Comparison of ENCODE assay signal across 23 mouse cellular contexts in genomic region chr7:29992698-29993097, GRCm38 (mm10). TPM values are rescaled to one million over a fixed set of nuclear protein-coding genes. Genes with fewer than 3 reads are reported as not detected.
DNase-seq lines count a peak whose midpoint lies in the region; ATAC-seq and TF ChIP-seq lines count a peak whose summit lies in the region.
"Had no signal": no experiment of that assay in that cellular context is flagged by ENCODE, and none has a peak within 500 bp of the region (broad histone marks: within the 10 kb centered on the region; RNA-seq: fewer than 3 reads in every experiment).

No protein-coding gene starts in this region.

- H3ac ChIP-seq in myocyte (ENCODE audit: control insufficient read depth, insufficient read length), result no peak overlapping the region

- DNase-seq in R1 (ENCODE audit: low read depth, low spot score) (peak; percentile 60), liver (no peak)
- DNase-seq in urinary bladder, adult 2 months (ENCODE audit: low spot score), result no peak
- DNase-seq: adrenal gland, adult 8-10 months; adrenal gland, postnatal 14 days; adrenal gland, postnatal 36 days; cerebellum, adult 11 months; cerebellum, adult 18-20 months; cerebellum, adult 8-10 months; cerebellum, adult 9-11 months; cerebellum, postnatal 14 days; cerebellum, postnatal 36 days; forebrain, postnatal 0 days had no signal

- no peak overlapping the region for H3K4me2 ChIP-seq in intestine, postnatal 0 days (replicated peaks; ENCODE audit: low read depth)
- no peak overlapping the region for H3K4me2 ChIP-seq in intestine, embryonic 16.5 days (ENCODE audit: low read depth, low read length)
- H3K4me2 ChIP-seq in myocyte (ENCODE audit: low read depth), result no peak overlapping the region
- H3K4me2 ChIP-seq: embryonic facial prominence, embryonic 12.5 days; forebrain, embryonic 13.5 days; forebrain, embryonic 15.5 days had no signal

- H3K27ac ChIP-seq in intestine, postnatal 0 days (ENCODE audit: low read depth, low read length), result peak overlapping the region; percentile 46; the same call in 1 of the 2 replicates
- H3K27ac ChIP-seq in intestine, embryonic 16.5 days (ENCODE audit: low read length), result no peak overlapping the region
- H3K27ac ChIP-seq: embryonic facial prominence, embryonic 10.5 days; embryonic facial prominence, embryonic 12.5 days; forebrain, embryonic 13.5 days; forebrain, embryonic 15.5 days had no signal

- no peaks in the 10 kb centered on the region for H3K9me3 ChIP-seq in intestine, postnatal 0 days (ENCODE audit: control insufficient read depth)
- H3K9me3 ChIP-seq in intestine, embryonic 16.5 days (ENCODE audit: control insufficient read depth, low read length), result no peaks in the 10 kb centered on the region
- H3K9me3 ChIP-seq: embryonic facial prominence, embryonic 12.5 days; forebrain, embryonic 13.5 days; forebrain, embryonic 15.5 days had no signal

- H3K36me3 ChIP-seq in intestine, postnatal 0 days (ENCODE audit: control insufficient read depth, insufficient read depth), result peaks cover 18% of the 10 kb centered on the region
- H3K36me3 ChIP-seq in intestine, embryonic 16.5 days (ENCODE audit: control insufficient read depth, insufficient read depth, low read length), result peaks cover 25% of the 10 kb centered on the region
- H3K36me3 ChIP-seq in myocyte (ENCODE audit: control insufficient read depth, insufficient read depth), result peaks cover 61% of the 10 kb centered on the region

- no peak for TF ChIP-seq CTCF in intestine, postnatal 0 days (IDR thresholded peaks at IDR 0.05; ENCODE audit: low read depth)

- WGBS in intestine, postnatal 0 days, result 86% methylated on average over 8 of the region's 8 CpGs
- 93% methylated on average over 8 of the region's 8 CpGs for WGBS in intestine, embryonic 16.5 days

- no peak for TF ChIP-seq POLR2A in myocyte (IDR thresholded peaks at IDR 0.05; ENCODE audit: insufficient read length, low read depth)

- H3K9ac ChIP-seq in intestine, postnatal 0 days (ENCODE audit: low read depth, low read length), result no peak overlapping the region
- H3K9ac ChIP-seq in intestine, embryonic 16.5 days (ENCODE audit: low read depth, low read length), result no peak overlapping the region
- H3K9ac ChIP-seq: embryonic facial prominence, embryonic 12.5 days; forebrain, embryonic 13.5 days; forebrain, embryonic 15.5 days; forebrain, postnatal 0 days had no signal

- H3K27me3 ChIP-seq in intestine, postnatal 0 days (replicated peaks; ENCODE audit: control insufficient read depth, insufficient read depth, low read length), result no peaks in the 10 kb centered on the region
- no peaks in the 10 kb centered on the region for H3K27me3 ChIP-seq in intestine, embryonic 16.5 days (replicated peaks; ENCODE audit: control insufficient read depth, insufficient read depth, low read length)
- H3K27me3 ChIP-seq in myocyte (ENCODE audit: control insufficient read depth, insufficient read depth, insufficient read length), result no peaks in the 10 kb centered on the region
- H3K27me3 ChIP-seq: embryonic facial prominence, embryonic 12.5 days; forebrain, embryonic 13.5 days; forebrain, embryonic 15.5 days; Patski had no signal

- H3K4me1 ChIP-seq in intestine, postnatal 0 days (replicated peaks; ENCODE audit: control insufficient read depth, insufficient read depth, low read length), result no peaks in the 10 kb centered on the region
- H3K4me1 ChIP-seq in intestine, embryonic 16.5 days (ENCODE audit: control insufficient read depth, insufficient read depth, low read length), result peaks cover 3% of the 10 kb centered on the region
- H3K4me1 ChIP-seq: embryonic facial prominence, embryonic 10.5 days; embryonic facial prominence, embryonic 12.5 days; forebrain, embryonic 13.5 days; forebrain, embryonic 15.5 days had no signal

- peaks cover 92% of the 10 kb centered on the region for H3K79me2 ChIP-seq in myocyte (ENCODE audit: control insufficient read depth, insufficient read depth)

- no peak for ATAC-seq in intestine, postnatal 0 days
- ATAC-seq in intestine, embryonic 16.5 days, result no peak
- ATAC-seq: activated CD4-positive, CD25-positive, alpha-beta regulatory T cell, adult 4 months; forebrain, embryonic 13.5 days; forebrain, embryonic 15.5 days; forebrain, postnatal 0 days; Patski had no signal

- H3K4me3 ChIP-seq in intestine, postnatal 0 days (ENCODE audit: low read depth, low read length), result no peak overlapping the region
- no peak overlapping the region for H3K4me3 ChIP-seq in intestine, embryonic 16.5 days (ENCODE audit: low read length)
- no peak overlapping the region for H3K4me3 ChIP-seq in myocyte
- H3K4me3 ChIP-seq: embryonic facial prominence, embryonic 10.5 days; embryonic facial prominence, embryonic 12.5 days; forebrain, embryonic 13.5 days; forebrain, embryonic 15.5 days had no signal

TF ChIP-seq in myocyte, 11 proteins besides CTCF, POLR2A, EP300 and RAD21:
- peak; percentile 29 for TF ChIP-seq POLR2AphosphoS2 (IDR thresholded peaks at IDR 0.05; ENCODE audit: insufficient read length, low read depth)
- TF ChIP-seq E2F4 (IDR thresholded peaks at IDR 0.05; ENCODE audit: insufficient read depth), result no peak

RNA-seq across cellular contexts. Expression of gene Zfp568, which starts 8.9 kb away (rescaled TPM):
- 5.5 and 5.8 TPM in 2 replicates for polyA plus RNA-seq in intestine, postnatal 0 days (2015; fragmentation: Nextera tagmentation; extraction: Ambion mirVana)
- polyA plus RNA-seq in intestine, embryonic 16.5 days (2015; fragmentation: Nextera tagmentation; extraction: Ambion mirVana), result 9.1 and 11.6 TPM in 2 replicates
- 27.4 TPM for polyA plus RNA-seq in myocyte (2012; fragmentation: generic; extraction: Trizol)
- polyA plus RNA-seq in urinary bladder, adult 2 months (2012; rRNA removed), result 8.7 and 9.0 TPM in 2 replicates

RNA-seq across cellular contexts. Expression of gene Zfp74, which starts 38.8 kb away (rescaled TPM):
- 2.6 and 2.8 TPM in 2 replicates for polyA plus RNA-seq in intestine, postnatal 0 days (2015; fragmentation: Nextera tagmentation; extraction: Ambion mirVana)
- 5.4 and 6.4 TPM in 2 replicates for polyA plus RNA-seq in intestine, embryonic 16.5 days (2015; fragmentation: Nextera tagmentation; extraction: Ambion mirVana)
- 1.5 TPM for polyA plus RNA-seq in myocyte (2012; fragmentation: generic; extraction: Trizol)
- polyA plus RNA-seq in urinary bladder, adult 2 months (2012; rRNA removed), result 7.7 TPM in 2 replicates

RNA-seq across cellular contexts. Expression of gene Zfp14, which starts 58.5 kb away (rescaled TPM):
- 0.93 and 1.0 TPM in 2 replicates for polyA plus RNA-seq in intestine, postnatal 0 days (2015; fragmentation: Nextera tagmentation; extraction: Ambion mirVana)
- polyA plus RNA-seq in intestine, embryonic 16.5 days (2015; fragmentation: Nextera tagmentation; extraction: Ambion mirVana), result 2.0 and 2.2 TPM in 2 replicates
- 0.97 TPM for polyA plus RNA-seq in myocyte (2012; fragmentation: generic; extraction: Trizol)
- polyA plus RNA-seq in urinary bladder, adult 2 months (2012; rRNA removed), result 11.0 and 14.3 TPM in 2 replicates
- polyA plus RNA-seq: G1E had no signal
